ENCODE assay signal across 20 mouse cellular contexts in the genomic region with DNA sequence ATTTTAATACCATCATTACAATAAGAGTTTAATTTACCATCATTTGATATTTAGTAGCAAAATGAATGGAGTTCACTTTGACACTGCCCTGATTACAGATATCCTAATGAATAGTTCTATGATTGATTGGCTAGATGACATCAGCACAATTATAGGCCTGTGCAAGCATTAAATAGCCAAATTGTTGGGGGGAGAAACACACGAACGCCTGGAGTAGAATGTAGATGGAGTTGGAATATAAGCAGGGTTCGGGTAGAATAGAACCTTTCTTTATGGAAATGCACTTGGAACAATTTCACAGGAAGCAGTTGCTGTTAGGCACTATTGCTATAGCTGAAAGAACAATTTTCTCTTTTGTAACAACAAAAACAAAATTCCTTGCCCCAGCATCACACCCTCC.
A peak's percentile ranks its signal among the peaks of the same experiment; 100 is the strongest.
DNase-seq lines count a peak whose midpoint lies in the region; ATAC-seq and TF ChIP-seq lines count a peak whose summit lies in the region.
"Had no signal": no experiment of that assay in that cellular context is flagged by ENCODE, and none has a peak within 500 bp of the region (broad histone marks: within the 10 kb centered on the region; RNA-seq: fewer than 3 reads in every experiment).

No protein-coding gene starts in this region.

- no peak for DNase-seq in forebrain, embryonic 11.5 days (ENCODE audit: low spot score)
- DNase-seq in brain, embryonic 14.5 days (ENCODE audit: low read depth) = peak; percentile 66
- peak; percentile 4 for DNase-seq in brain, embryonic 18.5 days (ENCODE audit: low read depth, low spot score)
- DNase-seq: adrenal gland, adult 2 months; adrenal gland, postnatal 10 days; adrenal gland, postnatal 25 days; cerebellum, adult 11 months; cerebellum, adult 18-20 months; cerebellum, adult 8-10 months; cerebellum, adult 9-11 months; cerebellum, postnatal 14 days; cerebellum, postnatal 36 days; embryo, embryonic 11 days had no signal

- H3K27me3 ChIP-seq in forebrain, embryonic 13.5 days = no peaks in the 10 kb centered on the region
- H3K27me3 ChIP-seq in forebrain, embryonic 11.5 days (ENCODE audit: control insufficient read depth, insufficient read depth, low read length) = no peaks in the 10 kb centered on the region
- no peaks in the 10 kb centered on the region for H3K27me3 ChIP-seq in forebrain, embryonic 16.5 days (replicated peaks; ENCODE audit: control insufficient read depth, insufficient read depth, low read length)
- no peaks in the 10 kb centered on the region for H3K27me3 ChIP-seq in midbrain, embryonic 13.5 days
- H3K27me3 ChIP-seq: embryonic facial prominence, embryonic 13.5 days; embryonic facial prominence, embryonic 15.5 days had no signal

- H3K4me2 ChIP-seq in forebrain, embryonic 13.5 days = no peak overlapping the region
- no peak overlapping the region for H3K4me2 ChIP-seq in forebrain, embryonic 11.5 days (ENCODE audit: low read depth, low read length, severe bottlenecking)
- H3K4me2 ChIP-seq in forebrain, embryonic 16.5 days (ENCODE audit: low read length) = no peak overlapping the region
- H3K4me2 ChIP-seq in midbrain, embryonic 13.5 days (replicated peaks) = no peak overlapping the region
- H3K4me2 ChIP-seq: embryonic facial prominence, embryonic 13.5 days; embryonic facial prominence, embryonic 15.5 days had no signal

- 36% methylated on average over 3 of the region's 3 CpGs for WGBS in forebrain, embryonic 13.5 days
- WGBS in forebrain, embryonic 11.5 days = 69% methylated on average over 3 of the region's 3 CpGs
- WGBS in forebrain, embryonic 16.5 days = 31% methylated on average over 3 of the region's 3 CpGs
- 77% methylated on average over 3 of the region's 3 CpGs for WGBS in midbrain, embryonic 13.5 days

- no peak for TF ChIP-seq CTCF in brain, embryonic 14.5 days (IDR thresholded peaks at IDR 0.05; ENCODE audit: borderline replicate concordance, extremely low read depth, insufficient read depth, insufficient read length)

- ATAC-seq in forebrain, embryonic 13.5 days = peak; percentile 86
- no peak for ATAC-seq in forebrain, embryonic 11.5 days (replicated peaks; ENCODE audit: low FRiP score)
- ATAC-seq in forebrain, embryonic 16.5 days = peak; percentile 84
- ATAC-seq in midbrain, embryonic 13.5 days = no peak
- ATAC-seq in frontal cortex, adult (ENCODE audit: low TSS enrichment) = no peak

- TF ChIP-seq POLR2A in brain, embryonic 14.5 days (IDR thresholded peaks at IDR 0.05; ENCODE audit: borderline replicate concordance, extremely low read depth, insufficient read depth, insufficient read length, poor library complexity, severe bottlenecking) = no peak

- H3K27ac ChIP-seq in forebrain, embryonic 13.5 days = no peak overlapping the region
- H3K27ac ChIP-seq in forebrain, embryonic 11.5 days (ENCODE audit: low read depth, low read length) = no peak overlapping the region
- no peak overlapping the region for H3K27ac ChIP-seq in forebrain, embryonic 16.5 days (ENCODE audit: low read length)
- no peak overlapping the region for H3K27ac ChIP-seq in midbrain, embryonic 13.5 days
- H3K27ac ChIP-seq: embryonic facial prominence, embryonic 13.5 days; embryonic facial prominence, embryonic 15.5 days had no signal

- H3K4me1 ChIP-seq in forebrain, embryonic 13.5 days = no peaks in the 10 kb centered on the region
- no peaks in the 10 kb centered on the region for H3K4me1 ChIP-seq in forebrain, embryonic 11.5 days (replicated peaks; ENCODE audit: control insufficient read depth, insufficient read depth, low read length)
- no peaks in the 10 kb centered on the region for H3K4me1 ChIP-seq in forebrain, embryonic 16.5 days (replicated peaks; ENCODE audit: control insufficient read depth, insufficient read depth, low read length)
- H3K4me1 ChIP-seq in midbrain, embryonic 13.5 days (replicated peaks) = no peaks in the 10 kb centered on the region
- H3K4me1 ChIP-seq: embryonic facial prominence, embryonic 13.5 days; embryonic facial prominence, embryonic 15.5 days had no signal

- H3K36me3 ChIP-seq in forebrain, embryonic 13.5 days (ENCODE audit: poor library complexity, severe bottlenecking) = no peaks in the 10 kb centered on the region
- no peaks in the 10 kb centered on the region for H3K36me3 ChIP-seq in forebrain, embryonic 11.5 days (ENCODE audit: control insufficient read depth, insufficient read depth, low read length)
- no peaks in the 10 kb centered on the region for H3K36me3 ChIP-seq in forebrain, embryonic 16.5 days (ENCODE audit: control insufficient read depth, insufficient read depth)
- no peaks in the 10 kb centered on the region for H3K36me3 ChIP-seq in midbrain, embryonic 13.5 days
- H3K36me3 ChIP-seq: embryonic facial prominence, embryonic 13.5 days; embryonic facial prominence, embryonic 15.5 days had no signal

- no peak overlapping the region for H3K9ac ChIP-seq in forebrain, embryonic 13.5 days
- no peak overlapping the region for H3K9ac ChIP-seq in forebrain, embryonic 11.5 days (ENCODE audit: low read length)
- H3K9ac ChIP-seq in forebrain, embryonic 16.5 days (replicated peaks; ENCODE audit: low read depth, low read length) = no peak overlapping the region
- H3K9ac ChIP-seq in midbrain, embryonic 13.5 days (replicated peaks) = no peak overlapping the region
- H3K9ac ChIP-seq: embryonic facial prominence, embryonic 13.5 days; embryonic facial prominence, embryonic 15.5 days had no signal

- no peak overlapping the region for H3K4me3 ChIP-seq in forebrain, embryonic 13.5 days
- no peak overlapping the region for H3K4me3 ChIP-seq in forebrain, embryonic 11.5 days (ENCODE audit: low read depth, low read length)
- no peak overlapping the region for H3K4me3 ChIP-seq in forebrain, embryonic 16.5 days (replicated peaks; ENCODE audit: low read length)
- no peak overlapping the region for H3K4me3 ChIP-seq in midbrain, embryonic 13.5 days (replicated peaks)
- H3K4me3 ChIP-seq: embryonic facial prominence, embryonic 13.5 days; embryonic facial prominence, embryonic 15.5 days; erythroblast, embryonic 14.5 days had no signal

- no peaks in the 10 kb centered on the region for H3K9me3 ChIP-seq in forebrain, embryonic 13.5 days (replicated peaks)
- H3K9me3 ChIP-seq in forebrain, embryonic 11.5 days (ENCODE audit: control insufficient read depth, low read length) = no peaks in the 10 kb centered on the region
- H3K9me3 ChIP-seq in forebrain, embryonic 16.5 days (ENCODE audit: control insufficient read depth, low read length) = no peaks in the 10 kb centered on the region
- no peaks in the 10 kb centered on the region for H3K9me3 ChIP-seq in midbrain, embryonic 13.5 days
- H3K9me3 ChIP-seq: embryonic facial prominence, embryonic 13.5 days; embryonic facial prominence, embryonic 15.5 days had no signal

Comparison
In these comparisons a context has a peak if more than half of its experiments do, and no peak if none do; other contexts are left out.
1. ATAC-seq: peak in forebrain, embryonic 13.5 days (single experiment) and forebrain, embryonic 16.5 days (single experiment); none in forebrain, embryonic 11.5 days (single experiment), midbrain, embryonic 13.5 days (single experiment) and frontal cortex, adult (single experiment).